Mouse (Mus musculus): Measurements from ENCODE around the gene Dppa1. TPM values are rescaled to one million over a fixed set of nuclear protein-coding genes. Genes with fewer than 3 reads are reported as not detected.

Gene Dppa1
- not detected in 2 replicates for total RNA-seq (2014; rRNA removed; ENCODE audit: low replicate concordance)
- not detected in 2 replicates for polyA plus RNA-seq (2015; fragmentation: Nextera tagmentation; extraction: Ambion mirVana)

- no peak within 1 kb of the TSS for H3K4me2 ChIP-seq (ENCODE audit: low read depth, low read length)
- TF ChIP-seq CTCF (IDR thresholded peaks at IDR 0.05; ENCODE audit: low read depth) (no peak), EP300 (IDR thresholded peaks at IDR 0.05; ENCODE audit: low read depth) (no peak)
Measured at GRCm38 (mm10) chr11:46629211-46629795, at the start of gene Dppa1. Gene Dppa1 (minus strand): TSS chr11:46629261.

GRCm38 (mm10) chr11:46667938-46668337, 38.9 kb upstream of the Dppa1 start:
- no peak overlapping the region for H3K27ac ChIP-seq (ENCODE audit: low read depth)
- no peaks in the 10 kb centered on the region for H3K27me3 ChIP-seq (ENCODE audit: control insufficient read depth, insufficient read depth, low read length)
- DNase-seq (ENCODE audit: low spot score) = no peak
- no peaks in the 10 kb centered on the region for H3K9me3 ChIP-seq (replicated peaks; ENCODE audit: control insufficient read depth, low read length)
- no peak overlapping the region for H3K4me3 ChIP-seq (ENCODE audit: low read depth, low read length)
- H3K4me1 ChIP-seq (ENCODE audit: control insufficient read depth, insufficient read depth) = no peaks in the 10 kb centered on the region
- H3K4me2 ChIP-seq (ENCODE audit: low read depth, low read length) = no peak overlapping the region
- no peak overlapping the region for H3K9ac ChIP-seq (replicated peaks; ENCODE audit: low read depth, low read length)
- WGBS = 60% methylated on average over 2 of the region's 2 CpGs
- no peak for TF ChIP-seq EP300 (IDR thresholded peaks at IDR 0.05; ENCODE audit: low read depth)
- no peak for TF ChIP-seq CTCF (IDR thresholded peaks at IDR 0.05; ENCODE audit: low read depth)
- no peak for ATAC-seq (ENCODE audit: insufficient read depth, low read depth)
- H3K36me3 ChIP-seq (replicated peaks; ENCODE audit: control insufficient read depth, insufficient read depth, low read length) = no peaks in the 10 kb centered on the region

More at GRCm38 (mm10) chr11:46629211-46629795, at the start of gene Dppa1:
- Histone ChIP-seq H3K4me3 (ENCODE audit: low read depth, low read length) (no peak within 1 kb of the TSS), H3K9me3 (replicated peaks; ENCODE audit: control insufficient read depth, low read length) (no peaks in the 10 kb centered on the region), H3K27ac (ENCODE audit: low read depth) (no peak within 1 kb of the TSS), H3K27me3 (ENCODE audit: control insufficient read depth, insufficient read depth, low read length) (no peaks in the 10 kb centered on the region), H3K9ac (replicated peaks; ENCODE audit: low read depth, low read length) (no peak within 1 kb of the TSS), H3K36me3 (replicated peaks; ENCODE audit: control insufficient read depth, insufficient read depth, low read length) (no peaks in the 10 kb centered on the region), H3K4me1 (ENCODE audit: control insufficient read depth, insufficient read depth) (no peaks in the 10 kb centered on the region)
- DNase-seq (ENCODE audit: low spot score) (no peak), ATAC-seq (ENCODE audit: insufficient read depth, low read depth) (no peak)
- 75% methylated on average over 2 of the region's 2 CpGs for WGBS

- H3K27me3 ChIP-seq (ENCODE audit: control insufficient read depth, insufficient read depth, low read length) = no peaks in the 10 kb centered on the region
- TF ChIP-seq CTCF (IDR thresholded peaks at IDR 0.05; ENCODE audit: low read depth) (no peak), EP300 (IDR thresholded peaks at IDR 0.05; ENCODE audit: low read depth) (no peak)
- H3K4me1 ChIP-seq (ENCODE audit: control insufficient read depth, insufficient read depth) = no peaks in the 10 kb centered on the region
- WGBS = 92% methylated on average over 3 of the region's 3 CpGs
- no peak overlapping the region for H3K27ac ChIP-seq (ENCODE audit: low read depth)
- no peak overlapping the region for H3K4me3 ChIP-seq (ENCODE audit: low read depth, low read length)
- no peaks in the 10 kb centered on the region for H3K9me3 ChIP-seq (replicated peaks; ENCODE audit: control insufficient read depth, low read length)
- DNase-seq (ENCODE audit: low spot score) (no peak), ATAC-seq (ENCODE audit: insufficient read depth, low read depth) (no peak)
- H3K9ac ChIP-seq (replicated peaks; ENCODE audit: low read depth, low read length) = no peak overlapping the region
- no peaks in the 10 kb centered on the region for H3K36me3 ChIP-seq (replicated peaks; ENCODE audit: control insufficient read depth, insufficient read depth, low read length)
- H3K4me2 ChIP-seq (ENCODE audit: low read depth, low read length) = no peak overlapping the region
Measured at GRCm38 (mm10) chr11:46667105-46667504, 38.0 kb upstream of the Dppa1 start.

- ATAC-seq (ENCODE audit: insufficient read depth, low read depth) (no peak), DNase-seq (ENCODE audit: low spot score) (peak; percentile 23)
- no peaks in the 10 kb centered on the region for H3K4me1 ChIP-seq (ENCODE audit: control insufficient read depth, insufficient read depth)
- no peaks in the 10 kb centered on the region for H3K9me3 ChIP-seq (replicated peaks; ENCODE audit: control insufficient read depth, low read length)
- no peaks in the 10 kb centered on the region for H3K36me3 ChIP-seq (replicated peaks; ENCODE audit: control insufficient read depth, insufficient read depth, low read length)
- H3K27ac ChIP-seq (ENCODE audit: low read depth) = no peak overlapping the region
- TF ChIP-seq EP300 (IDR thresholded peaks at IDR 0.05; ENCODE audit: low read depth) (no peak), CTCF (IDR thresholded peaks at IDR 0.05; ENCODE audit: low read depth) (peak; percentile 61)
- WGBS = 53% methylated on average over 6 of the region's 6 CpGs
- no peaks in the 10 kb centered on the region for H3K27me3 ChIP-seq (ENCODE audit: control insufficient read depth, insufficient read depth, low read length)
- H3K4me3 ChIP-seq (ENCODE audit: low read depth, low read length) = no peak overlapping the region
- no peak overlapping the region for H3K4me2 ChIP-seq (ENCODE audit: low read depth, low read length)
- no peak overlapping the region for H3K9ac ChIP-seq (replicated peaks; ENCODE audit: low read depth, low read length)
Measured at GRCm38 (mm10) chr11:46665599-46666522, 36.8 kb upstream of the Dppa1 start.

GRCm38 (mm10) chr11:46663215-46663614, 34.2 kb upstream of the Dppa1 start:
- DNase-seq (ENCODE audit: low spot score) = no peak

More at GRCm38 (mm10) chr11:46663215-46663614, 34.2 kb upstream of the Dppa1 start:
- Histone ChIP-seq H3K36me3 (replicated peaks; ENCODE audit: control insufficient read depth, insufficient read depth, low read length) (no peaks in the 10 kb centered on the region), H3K27me3 (ENCODE audit: control insufficient read depth, insufficient read depth, low read length) (no peaks in the 10 kb centered on the region), H3K4me3 (ENCODE audit: low read depth, low read length) (no peak overlapping the region), H3K9me3 (replicated peaks; ENCODE audit: control insufficient read depth, low read length) (no peaks in the 10 kb centered on the region), H3K4me1 (ENCODE audit: control insufficient read depth, insufficient read depth) (no peaks in the 10 kb centered on the region), H3K27ac (ENCODE audit: low read depth) (no peak overlapping the region), H3K9ac (replicated peaks; ENCODE audit: low read depth, low read length) (no peak overlapping the region), H3K4me2 (ENCODE audit: low read depth, low read length) (no peak overlapping the region)
- 59% methylated on average over 4 of the region's 4 CpGs for WGBS
- no peak for ATAC-seq (ENCODE audit: insufficient read depth, low read depth)
- TF ChIP-seq EP300 (IDR thresholded peaks at IDR 0.05; ENCODE audit: low read depth) (no peak), CTCF (IDR thresholded peaks at IDR 0.05; ENCODE audit: low read depth) (no peak)
